Mouse (Mus musculus) cortical plate, adult 2 months (tissue): Measurements from ENCODE around the gene Pdpn.

Experiments
- CTCF ChIP-seq: fragments of 200-500 bp; IDR thresholded peaks from 2 replicates; pipeline ENCODE4 v1.5.1; 2011; ENCODE audit warnings: mild to moderate bottlenecking, control low read depth, low read length; ENCODE audit not compliant: insufficient read depth; ENCODE audit errors: extremely low read depth
- POLR2A ChIP-seq: fragments of 200-500 bp; IDR thresholded peaks from 2 replicates; pipeline ENCODE4 v1.6.1; 2011; ENCODE audit warnings: mild to moderate bottlenecking, low read length, control low read depth; ENCODE audit not compliant: insufficient read depth; ENCODE audit errors: extremely low read depth

- TF ChIP-seq CTCF (no peak), POLR2A (no peak)
Measured at GRCm38 (mm10) chr4:143313299-143313698, 13.9 kb upstream of the Pdpn start.
